Comparison of ENCODE assay signal across 9 mouse cellular contexts in genomic region chr4:80002738-80003635, GRCm38 (mm10).
DNase-seq lines count a peak whose midpoint lies in the region; ATAC-seq and TF ChIP-seq lines count a peak whose summit lies in the region.
"Had no signal": no experiment of that assay in that cellular context is flagged by ENCODE, and none has a peak within 500 bp of the region (broad histone marks: within the 10 kb centered on the region; RNA-seq: fewer than 3 reads in every experiment).

No protein-coding gene starts in this region.

- H3K36me3 ChIP-seq in kidney, embryonic 16.5 days (ENCODE audit: insufficient read depth, low read length), result no peaks in the 10 kb centered on the region
- H3K36me3 ChIP-seq in embryonic facial prominence, embryonic 13.5 days, result no peaks in the 10 kb centered on the region
- no peaks in the 10 kb centered on the region for H3K36me3 ChIP-seq in intestine, embryonic 14.5 days (ENCODE audit: control insufficient read depth, insufficient read depth, low read length)
- H3K36me3 ChIP-seq in midbrain, postnatal 0 days (ENCODE audit: insufficient read depth, low read length), result no peaks in the 10 kb centered on the region

- 92% methylated on average over 14 of the region's 14 CpGs for WGBS in kidney, embryonic 16.5 days
- 89% methylated on average over 14 of the region's 14 CpGs for WGBS in embryonic facial prominence, embryonic 13.5 days
- WGBS in intestine, embryonic 14.5 days, result 90% methylated on average over 14 of the region's 14 CpGs
- 90% methylated on average over 14 of the region's 14 CpGs for WGBS in midbrain, postnatal 0 days

- TF ChIP-seq CTCF in midbrain, postnatal 0 days (IDR thresholded peaks at IDR 0.05), result no peak

- no peak overlapping the region for H3K4me2 ChIP-seq in kidney, embryonic 16.5 days (replicated peaks; ENCODE audit: low read depth, low read length)
- no peak overlapping the region for H3K4me2 ChIP-seq in embryonic facial prominence, embryonic 13.5 days
- no peak overlapping the region for H3K4me2 ChIP-seq in intestine, embryonic 14.5 days (ENCODE audit: low read length)
- no peak overlapping the region for H3K4me2 ChIP-seq in midbrain, postnatal 0 days (ENCODE audit: low read depth, low read length, poor library complexity, severe bottlenecking)

- H3K27me3 ChIP-seq in kidney, embryonic 16.5 days (ENCODE audit: insufficient read depth, low read length), result no peaks in the 10 kb centered on the region
- no peaks in the 10 kb centered on the region for H3K27me3 ChIP-seq in embryonic facial prominence, embryonic 13.5 days
- no peaks in the 10 kb centered on the region for H3K27me3 ChIP-seq in intestine, embryonic 14.5 days (replicated peaks; ENCODE audit: control insufficient read depth, insufficient read depth, low read length)
- no peaks in the 10 kb centered on the region for H3K27me3 ChIP-seq in midbrain, postnatal 0 days (ENCODE audit: insufficient read depth, low read length)

- no peaks in the 10 kb centered on the region for H3K9me3 ChIP-seq in kidney, embryonic 16.5 days (ENCODE audit: low read length)
- no peaks in the 10 kb centered on the region for H3K9me3 ChIP-seq in embryonic facial prominence, embryonic 13.5 days
- H3K9me3 ChIP-seq in intestine, embryonic 14.5 days (ENCODE audit: control insufficient read depth, low read length), result no peaks in the 10 kb centered on the region
- H3K9me3 ChIP-seq in midbrain, postnatal 0 days (ENCODE audit: low read length), result no peaks in the 10 kb centered on the region

- no peak overlapping the region for H3K9ac ChIP-seq in kidney, embryonic 16.5 days (replicated peaks; ENCODE audit: low read length)
- no peak overlapping the region for H3K9ac ChIP-seq in embryonic facial prominence, embryonic 13.5 days
- H3K9ac ChIP-seq in intestine, embryonic 14.5 days (ENCODE audit: low read length), result no peak overlapping the region
- H3K9ac ChIP-seq in midbrain, postnatal 0 days (replicated peaks; ENCODE audit: low read length, poor library complexity, severe bottlenecking), result no peak overlapping the region

- intact Hi-C loops in gastrocnemius, postnatal 36 days (cut with DNase I), result no loop called here

- DNase-seq in kidney, adult 8-10 months, result no peak
- no peak for DNase-seq in intestine, embryonic 14.5 days (ENCODE audit: low spot score)
- no peak for DNase-seq in midbrain, postnatal 0 days (ENCODE audit: low spot score)
- no peak for DNase-seq in gastrocnemius, postnatal 36 days
- DNase-seq in B cell, adult 2 months, result no peak
- no peak for DNase-seq in thymus, postnatal 36 days
- DNase-seq: adrenal gland, adult 8-10 months had no signal

- no peaks in the 10 kb centered on the region for H3K4me1 ChIP-seq in kidney, embryonic 16.5 days (ENCODE audit: insufficient read depth, low read length)
- H3K4me1 ChIP-seq in embryonic facial prominence, embryonic 13.5 days, result no peaks in the 10 kb centered on the region
- H3K4me1 ChIP-seq in intestine, embryonic 14.5 days (replicated peaks; ENCODE audit: control insufficient read depth, insufficient read depth, low read length), result no peaks in the 10 kb centered on the region
- no peaks in the 10 kb centered on the region for H3K4me1 ChIP-seq in midbrain, postnatal 0 days (ENCODE audit: insufficient read depth, low read length)

- ATAC-seq in kidney, embryonic 16.5 days (ENCODE audit: low FRiP score, low TSS enrichment), result peak; percentile 100
- ATAC-seq in embryonic facial prominence, embryonic 13.5 days (ENCODE audit: insufficient number of reproducible peaks, insufficient read depth, low FRiP score, low TSS enrichment, low read depth), result peak; percentile 100
- peak; percentile 100 for ATAC-seq in intestine, embryonic 14.5 days (replicated peaks; ENCODE audit: low FRiP score, low TSS enrichment, low read depth)
- ATAC-seq in midbrain, postnatal 0 days (ENCODE audit: low FRiP score), result peak; percentile 100

- H3K27ac ChIP-seq in kidney, embryonic 16.5 days (ENCODE audit: low read length), result no peak overlapping the region
- H3K27ac ChIP-seq in embryonic facial prominence, embryonic 13.5 days, result no peak overlapping the region
- H3K27ac ChIP-seq in intestine, embryonic 14.5 days (ENCODE audit: low read depth), result no peak overlapping the region
- no peak overlapping the region for H3K27ac ChIP-seq in midbrain, postnatal 0 days (ENCODE audit: low read depth, low read length)

- no peak overlapping the region for H3K4me3 ChIP-seq in kidney, embryonic 16.5 days (ENCODE audit: low read length)
- H3K4me3 ChIP-seq in embryonic facial prominence, embryonic 13.5 days, result no peak overlapping the region
- H3K4me3 ChIP-seq in intestine, embryonic 14.5 days (ENCODE audit: low read depth, low read length), result no peak overlapping the region
- H3K4me3 ChIP-seq in midbrain, postnatal 0 days (ENCODE audit: low read depth, low read length), result no peak overlapping the region
